Mouse (Mus musculus) heart, adult 2 months (tissue): ENCODE measurements around the gene Hapln2.

Experiments used
- CTCF ChIP-seq: fragments of 200-600 bp; IDR thresholded peaks from 2 replicates; pipeline ENCODE4 v1.8.1; 2022; ENCODE audit warnings: antibody characterized with exemption, mild to moderate bottlenecking, moderate library complexity
- EP300 ChIP-seq: fragments of 200-500 bp; IDR thresholded peaks from 2 replicates; pipeline ENCODE4 v1.6.1; 2011; ENCODE audit warnings: low read depth, low read length, control low read depth; ENCODE audit not compliant: insufficient read depth
- POLR2A ChIP-seq: fragments of 200-500 bp; IDR thresholded peaks from 2 replicates; pipeline ENCODE4 v1.6.1; 2011; ENCODE audit warnings: mild to moderate bottlenecking, low read depth, low read length, control low read depth; ENCODE audit not compliant: insufficient read depth

DNA sequence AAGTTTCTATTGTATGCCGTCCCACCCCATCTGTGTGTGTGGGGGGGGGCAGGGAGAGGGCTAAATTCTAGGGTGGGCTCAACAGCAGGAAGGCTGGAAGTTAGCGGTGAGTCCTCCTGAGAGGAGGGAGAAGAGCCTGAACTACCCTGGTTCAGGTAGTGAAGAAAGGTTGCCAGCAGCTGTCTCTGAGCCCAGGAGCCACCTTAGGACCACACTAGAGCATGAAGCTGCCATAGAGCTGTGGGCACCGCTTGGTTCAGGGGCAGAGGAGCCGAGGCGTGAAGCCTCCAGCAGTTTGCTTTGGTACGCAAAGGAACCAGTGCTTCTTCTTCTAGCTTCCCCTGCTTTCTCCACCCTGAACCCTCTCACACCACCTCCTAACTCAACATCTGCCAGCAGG, 43.8 kb downstream of the Hapln2 start:
- TF ChIP-seq CTCF (no peak), EP300 (no peak), POLR2A (no peak)
